Mouse (Mus musculus) embryonic stem cell, embryonic (primary cell): ENCODE measurements at regions not wholly inside any gene's neighbourhood (a gene's known extent, or its start where the extent isn't known, plus 50 kb on each side); places are given as distances from the start of the nearest gene placed in this dataset.

Experiments
- CTCF ChIA-PET, 4 experiments: fragments of 300-600 bp in 2 of 4; fragments of 350-600 bp in 2 of 4; sonication (Branson Sonifier 250); formaldehyde crosslinking; loops; one replicate each; lab custom pipeline; 2022; ENCODE audit warnings: inconsistent platforms in 2 of 4; lab: Charles Lee
- POLR2A ChIA-PET, 4 experiments: fragments of 300-600 bp in 2 of 4; fragments of 350-600 bp in 2 of 4; sonication (Branson Sonifier 250); formaldehyde crosslinking; loops; one replicate each; lab custom pipeline; 2022; ENCODE audit warnings: antibody characterized with exemption in 4 of 4, inconsistent platforms in 1 of 4; lab: Charles Lee

DNA sequence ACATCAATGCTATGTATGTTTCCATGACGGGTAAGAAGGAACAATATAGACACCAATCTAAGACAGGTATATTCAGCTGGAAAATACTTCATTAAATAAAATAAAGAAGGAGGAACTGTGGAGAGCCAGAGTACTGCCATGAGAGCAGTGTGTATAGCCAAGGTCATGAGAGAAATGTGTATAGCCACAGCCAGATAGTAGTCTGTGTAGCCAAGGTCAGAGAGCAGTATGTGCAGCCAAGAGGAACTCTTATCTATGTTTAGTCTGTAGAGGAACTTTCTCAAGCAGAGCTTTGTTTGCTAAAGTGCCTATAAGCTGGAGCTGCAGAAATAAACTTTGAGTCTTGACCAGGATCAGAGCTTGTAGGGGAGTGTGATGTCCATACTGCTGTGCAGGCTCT lies 75.4 kb downstream of the Rgs18 start:
- POLR2A ChIA-PET = interaction anchor here in 1 of 4 experiments (0.6 kb wide), 1 partner anchor 306 kb away, joined by 3 read pairs; no protein-coding TSS in a partner anchor
- CTCF ChIA-PET = no interaction called here

DNA sequence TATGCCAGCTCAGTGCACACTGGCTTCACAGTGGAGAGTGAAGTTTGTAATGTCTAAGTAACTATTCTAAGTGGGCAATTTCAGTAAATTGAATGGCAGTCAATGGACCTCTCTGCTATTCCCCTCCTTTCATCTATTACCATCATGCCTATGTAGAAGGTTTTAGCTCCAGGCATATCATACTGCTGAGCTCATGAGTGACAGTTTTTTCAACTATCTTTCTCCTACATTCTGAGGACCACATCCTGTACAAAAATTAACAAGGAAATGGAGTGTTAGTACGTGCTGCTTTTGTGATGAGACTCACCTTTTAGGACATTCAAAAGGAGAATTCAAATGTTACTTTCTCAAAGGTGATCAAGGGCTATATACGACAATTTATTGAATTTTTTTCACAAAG lies 80.0 kb downstream of the Rgs18 start:
- CTCF ChIA-PET = no interaction called here
- POLR2A ChIA-PET = no interaction called here

DNA sequence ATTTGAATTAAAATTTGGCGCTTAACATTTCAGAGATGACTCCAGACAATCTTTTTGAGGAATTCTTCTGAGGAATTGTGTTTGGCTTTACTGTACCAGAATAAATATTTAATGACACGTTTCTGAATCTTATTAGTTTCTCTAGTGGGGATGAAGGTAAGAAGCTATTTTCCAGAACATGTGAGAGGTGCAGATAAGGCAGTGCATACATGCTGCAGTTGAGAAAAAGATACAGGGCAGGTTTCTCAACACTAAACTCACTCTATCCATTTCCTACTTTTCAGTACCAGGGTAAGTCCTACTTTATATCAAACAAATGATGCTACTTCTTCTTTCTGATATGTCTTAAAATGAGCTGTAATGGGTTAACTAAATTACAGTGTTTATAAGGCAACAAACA lies 84.9 kb downstream of the Rgs18 start:
- ChIA-PET POLR2A (no interaction called here), CTCF (no interaction called here)

DNA sequence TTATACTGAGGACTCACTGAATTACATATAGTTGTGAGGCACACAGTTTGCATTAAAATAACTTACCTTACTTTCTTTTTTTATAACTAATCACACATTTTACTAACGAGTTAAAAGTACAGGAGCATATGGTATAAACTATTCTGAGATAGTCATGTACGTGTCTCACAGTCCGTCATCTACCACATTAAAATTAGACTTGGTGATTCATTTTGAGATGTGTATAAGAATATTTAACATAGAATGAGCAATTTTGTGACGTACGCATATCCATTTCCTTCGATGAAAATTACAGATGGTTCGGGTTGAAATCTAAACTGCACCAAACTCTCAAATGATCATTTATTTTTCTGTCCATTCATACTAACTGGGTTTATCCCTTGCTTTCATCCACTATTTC lies 93.1 kb downstream of the Rgs18 start:
- ChIA-PET CTCF (no interaction called here), POLR2A (no interaction called here)

DNA sequence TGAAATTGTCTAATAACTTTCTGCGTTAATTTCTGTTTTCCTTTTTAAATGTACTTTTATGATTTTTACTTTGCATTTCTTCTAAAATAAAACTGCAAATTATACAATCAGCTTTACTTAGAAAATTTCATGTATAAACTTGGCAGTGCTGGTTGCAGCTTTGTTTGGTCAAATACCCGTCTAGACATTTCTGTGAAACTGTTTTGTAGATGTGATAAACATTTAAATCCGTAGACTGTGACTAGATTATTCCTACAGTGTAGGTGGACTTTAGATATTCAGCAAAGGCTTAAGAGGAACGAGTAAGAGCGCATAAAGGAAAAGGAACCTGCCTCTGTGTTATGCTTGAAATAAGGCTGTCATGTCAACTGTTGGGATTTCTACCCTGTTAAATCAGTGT lies 100.0 kb upstream of the Rgs21 start:
- CTCF ChIA-PET = no interaction called here
- POLR2A ChIA-PET = no interaction called here

DNA sequence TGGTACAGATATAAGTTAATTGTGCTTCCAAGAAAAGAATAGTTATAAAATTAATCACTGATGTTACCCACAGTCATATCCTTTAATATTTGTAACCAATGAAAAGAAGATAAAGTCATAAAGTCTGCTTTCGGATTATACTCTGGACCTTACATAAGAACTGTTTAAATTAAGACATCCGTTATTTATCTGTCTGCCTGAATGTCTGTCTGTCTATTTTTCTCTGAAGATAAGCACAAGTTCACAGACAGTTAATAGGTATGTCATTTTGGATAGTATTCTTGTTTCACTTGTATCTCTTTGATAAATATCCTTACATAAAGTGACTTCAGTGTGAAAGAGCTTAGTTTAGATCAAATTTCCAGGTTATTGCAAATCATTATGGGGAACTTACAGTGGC lies 88.8 kb upstream of the Rgs21 start:
- ChIA-PET CTCF (no interaction called here), POLR2A (no interaction called here)

DNA sequence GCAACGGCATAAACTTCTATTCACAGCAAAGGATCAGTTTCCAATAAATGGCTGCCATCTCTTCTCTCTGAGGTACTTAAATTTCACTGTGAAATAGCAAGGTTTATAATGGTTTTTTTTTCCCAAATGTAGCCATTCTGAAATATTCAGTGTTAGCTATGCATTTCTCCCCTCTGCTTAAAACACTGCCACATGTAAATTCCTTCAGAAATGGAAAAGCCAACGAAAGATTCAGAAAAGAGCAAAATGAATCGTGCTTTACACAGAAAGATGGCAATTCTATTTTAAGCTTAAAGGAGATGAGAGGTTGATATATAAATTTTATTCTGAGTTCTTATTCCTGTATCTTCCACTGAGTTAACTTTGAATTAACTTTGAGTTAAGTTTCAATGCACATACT lies 59.0 kb upstream of the Rgs21 start:
- ChIA-PET POLR2A (no interaction called here), CTCF (no interaction called here)
